ENCODE assay signal across 18 mouse cellular contexts in the genomic region with DNA sequence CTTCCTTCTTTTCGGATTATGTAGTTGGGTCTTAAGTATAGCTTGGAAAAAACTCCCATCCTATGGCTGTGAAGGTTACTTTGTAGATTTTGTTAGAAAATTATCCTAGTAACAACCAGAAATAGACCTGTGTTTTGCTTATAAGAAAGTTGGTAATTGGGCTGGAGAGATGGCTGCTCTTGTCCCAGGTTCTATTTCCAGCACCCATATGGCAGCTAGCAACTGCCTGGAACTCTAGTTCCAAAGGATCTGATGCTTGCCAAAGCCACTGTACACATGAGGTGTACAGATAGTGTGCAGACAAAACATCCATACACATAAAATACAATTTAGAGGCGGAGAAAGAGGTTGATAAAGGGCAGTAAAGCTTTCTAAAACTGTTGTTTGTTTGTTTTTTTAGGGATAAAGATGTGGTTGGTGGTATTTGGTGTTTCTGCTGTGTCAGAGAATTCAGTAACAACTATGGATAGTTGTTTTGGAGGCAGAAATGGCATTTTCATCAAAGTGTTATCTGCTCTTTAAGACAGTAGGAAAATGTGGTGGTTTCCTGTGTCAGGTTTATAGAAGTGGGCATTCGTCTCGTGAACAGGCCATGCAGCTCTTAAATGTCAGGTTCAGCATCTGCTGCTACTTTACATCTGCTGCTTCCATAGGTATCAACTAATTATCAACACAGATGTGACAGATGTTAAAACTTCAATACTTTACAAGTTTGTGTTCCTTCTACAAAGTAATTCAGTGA. TPM values are rescaled to one million over a fixed set of nuclear protein-coding genes. Genes with fewer than 3 reads are reported as not detected.
DNase-seq lines count a peak whose midpoint lies in the region; ATAC-seq and TF ChIP-seq lines count a peak whose summit lies in the region.
"Had no signal": no experiment of that assay in that cellular context is flagged by ENCODE, and none has a peak within 500 bp of the region (broad histone marks: within the 10 kb centered on the region; RNA-seq: fewer than 3 reads in every experiment).

No protein-coding gene starts in this region.

- no peaks in the 10 kb centered on the region for H3K9me3 ChIP-seq in forebrain, postnatal 0 days (ENCODE audit: low read length)
- H3K9me3 ChIP-seq in forebrain, embryonic 13.5 days (replicated peaks), result no peaks in the 10 kb centered on the region
- no peaks in the 10 kb centered on the region for H3K9me3 ChIP-seq in midbrain, embryonic 16.5 days (replicated peaks; ENCODE audit: control insufficient read depth, low read length, poor library complexity, severe bottlenecking)
- H3K9me3 ChIP-seq: embryonic facial prominence, embryonic 12.5 days; midbrain, embryonic 10.5 days had no signal

- no peak overlapping the region for H3K4me2 ChIP-seq in forebrain, postnatal 0 days (ENCODE audit: low read depth)
- H3K4me2 ChIP-seq in forebrain, embryonic 13.5 days, result no peak overlapping the region
- H3K4me2 ChIP-seq in midbrain, embryonic 16.5 days (ENCODE audit: low read length), result no peak overlapping the region
- H3K4me2 ChIP-seq: embryonic facial prominence, embryonic 12.5 days; liver, embryonic 11.5 days; lung, embryonic 14.5 days had no signal

- no peak for DNase-seq in forebrain, postnatal 0 days
- peak; percentile 30 for DNase-seq in left cerebral cortex, adult 11 months (ENCODE audit: low spot score)
- DNase-seq in left cerebral cortex, adult 2 months (ENCODE audit: extremely low spot score in 1 of 2, low spot score in 2 of 2), result no peak
- DNase-seq in right cerebral cortex, postnatal 25 days, result peak; percentile 27
- no peak for DNase-seq in lung, adult 2 months
- DNase-seq: cerebellum, adult 8-10 months; gastrocnemius, postnatal 14 days; kidney, adult 8-10 months; kidney, postnatal 14 days; lung, embryonic 14.5 days; lung, postnatal 36 days had no signal

- no peak for TF ChIP-seq POLR2A in lung, adult 2 months (IDR thresholded peaks at IDR 0.05; ENCODE audit: borderline replicate concordance, extremely low read depth, low read depth, low read length)

- TF ChIP-seq CTCF in forebrain, postnatal 0 days (IDR thresholded peaks at IDR 0.05; ENCODE audit: low read depth), result no peak
- no peak for TF ChIP-seq CTCF in left cerebral cortex, adult 2 months (IDR thresholded peaks at IDR 0.05)
- no peak for TF ChIP-seq CTCF in lung, adult 2 months (IDR thresholded peaks at IDR 0.05; ENCODE audit: insufficient read depth, low read length)

- H3K9ac ChIP-seq in forebrain, postnatal 0 days, result no peak overlapping the region
- no peak overlapping the region for H3K9ac ChIP-seq in forebrain, embryonic 13.5 days
- H3K9ac ChIP-seq in midbrain, embryonic 16.5 days (ENCODE audit: low read depth, low read length), result no peak overlapping the region
- H3K9ac ChIP-seq: embryonic facial prominence, embryonic 12.5 days; lung, embryonic 14.5 days had no signal

- H3K27me3 ChIP-seq in forebrain, postnatal 0 days (ENCODE audit: insufficient read depth, low read length), result no peaks in the 10 kb centered on the region
- no peaks in the 10 kb centered on the region for H3K27me3 ChIP-seq in forebrain, embryonic 13.5 days
- H3K27me3 ChIP-seq in midbrain, embryonic 16.5 days (ENCODE audit: control insufficient read depth, insufficient read depth, low read depth, low read length), result no peaks in the 10 kb centered on the region
- H3K27me3 ChIP-seq: embryonic facial prominence, embryonic 12.5 days had no signal

- ATAC-seq in forebrain, postnatal 0 days, result peak; percentile 48
- no peak for ATAC-seq in forebrain, embryonic 13.5 days
- ATAC-seq in common myeloid progenitor, adult 5-6 weeks (replicated peaks; ENCODE audit: low read depth, poor library complexity, severe bottlenecking), result 0 out of 2 replicates have a peak, but pooled peaks have one; percentile 8
- no peak for ATAC-seq in midbrain, embryonic 16.5 days
- ATAC-seq: forebrain, embryonic 16.5 days had no signal

- no peak overlapping the region for H3K27ac ChIP-seq in forebrain, postnatal 0 days (ENCODE audit: low read depth, low read length)
- no peak overlapping the region for H3K27ac ChIP-seq in forebrain, embryonic 13.5 days
- H3K27ac ChIP-seq in left cerebral cortex, adult 2 months, result no peak overlapping the region
- no peak overlapping the region for H3K27ac ChIP-seq in midbrain, embryonic 16.5 days (ENCODE audit: low read length)
- H3K27ac ChIP-seq: embryonic facial prominence, embryonic 12.5 days; midbrain, embryonic 10.5 days had no signal

- no peak overlapping the region for H3K4me3 ChIP-seq in forebrain, postnatal 0 days (ENCODE audit: low read depth, low read length)
- no peak overlapping the region for H3K4me3 ChIP-seq in forebrain, embryonic 13.5 days
- no peak overlapping the region for H3K4me3 ChIP-seq in left cerebral cortex, adult 2 months
- H3K4me3 ChIP-seq in midbrain, embryonic 16.5 days (ENCODE audit: low read depth, low read length), result no peak overlapping the region
- no peak overlapping the region for H3K4me3 ChIP-seq in lung, adult 2 months (replicated peaks; ENCODE audit: extremely low read depth, low read depth, low read length)
- H3K4me3 ChIP-seq: embryonic facial prominence, embryonic 12.5 days; midbrain, embryonic 10.5 days had no signal

- intact Hi-C loops in left cerebral cortex, adult 2 months (cut with DNase I), result loop anchor here (1.0 kb wide), 1 partner anchor 85 kb away; no protein-coding TSS in a partner anchor

- WGBS in forebrain, postnatal 0 days, result 85% methylated on average over 4 of the region's 4 CpGs
- WGBS in forebrain, embryonic 13.5 days, result 89% methylated on average over 4 of the region's 4 CpGs
- 92% methylated on average over 4 of the region's 4 CpGs for WGBS in midbrain, embryonic 16.5 days
- 72% methylated on average over 4 of the region's 4 CpGs for WGBS in lung, adult 2 months

- no peaks in the 10 kb centered on the region for H3K4me1 ChIP-seq in forebrain, postnatal 0 days (ENCODE audit: insufficient read depth)
- no peaks in the 10 kb centered on the region for H3K4me1 ChIP-seq in forebrain, embryonic 13.5 days
- 0 out of 2 replicates have a peak, but pooled peaks cover 2% of the 10 kb centered on the region for H3K4me1 ChIP-seq in midbrain, embryonic 16.5 days (ENCODE audit: control insufficient read depth, insufficient read depth, low read length)
- peaks cover 9% of the 10 kb centered on the region for H3K4me1 ChIP-seq in lung, adult 2 months (ENCODE audit: control insufficient read depth, insufficient read depth, low read length)
- H3K4me1 ChIP-seq: midbrain, embryonic 10.5 days had no signal

- peaks cover 24% of the 10 kb centered on the region for H3K36me3 ChIP-seq in forebrain, postnatal 0 days (ENCODE audit: insufficient read depth)
- H3K36me3 ChIP-seq in forebrain, embryonic 13.5 days (ENCODE audit: poor library complexity, severe bottlenecking), result peaks cover 41% of the 10 kb centered on the region
- peaks cover 10% of the 10 kb centered on the region; the same call in 1 of the 2 replicates for H3K36me3 ChIP-seq in midbrain, embryonic 16.5 days (ENCODE audit: control insufficient read depth, insufficient read depth, low read length)

RNA-seq across cellular contexts. Expression of gene Mapk1, which starts 32.1 kb away (rescaled TPM):
- total RNA-seq in forebrain, postnatal 0 days (2014; rRNA removed), result 189 and 231 TPM in 2 replicates
- polyA plus RNA-seq in forebrain, postnatal 0 days (2015; fragmentation: Nextera tagmentation; extraction: Ambion mirVana), result 165 and 207 TPM in 2 replicates
- polyA plus RNA-seq in forebrain, embryonic 13.5 days (2015; fragmentation: Nextera tagmentation; extraction: Ambion mirVana), result 172 and 177 TPM in 2 replicates
- 100 to 1,000 TPM; 442 to 445 TPM for total RNA-seq in left cerebral cortex, adult 2 months (2021)
- 139 and 173 TPM in 2 replicates for total RNA-seq in common myeloid progenitor, adult 5-6 weeks (2017)
- 182 and 189 TPM in 2 replicates for polyA plus RNA-seq in midbrain, embryonic 16.5 days (2015; fragmentation: Nextera tagmentation; extraction: Ambion mirVana)
- polyA plus RNA-seq in lung, adult 2 months (2012; rRNA removed), result 44.2 and 61.0 TPM in 2 replicates

RNA-seq across cellular contexts. Expression of gene Ypel1, which starts 54.2 kb away (rescaled TPM):
- total RNA-seq in forebrain, postnatal 0 days (2014; rRNA removed), result 76.7 and 103 TPM in 2 replicates
- 123 and 131 TPM in 2 replicates for polyA plus RNA-seq in forebrain, postnatal 0 days (2015; fragmentation: Nextera tagmentation; extraction: Ambion mirVana)
- polyA plus RNA-seq in forebrain, embryonic 13.5 days (2015; fragmentation: Nextera tagmentation; extraction: Ambion mirVana), result 145 and 151 TPM in 2 replicates
- total RNA-seq in left cerebral cortex, adult 2 months (2021), result 10 to 100 TPM; 36.4 to 40.6 TPM
- total RNA-seq in common myeloid progenitor, adult 5-6 weeks (2017), result 8.5 and 9.2 TPM in 2 replicates
- polyA plus RNA-seq in midbrain, embryonic 16.5 days (2015; fragmentation: Nextera tagmentation; extraction: Ambion mirVana), result 150 and 160 TPM in 2 replicates
- polyA plus RNA-seq in lung, adult 2 months (2012; rRNA removed), result 1.2 and 2.2 TPM in 2 replicates

Comparison
In these comparisons a context has a peak if more than half of its experiments do, and no peak if none do; other contexts are left out.
1. ATAC-seq: peak in forebrain, postnatal 0 days (single experiment) and common myeloid progenitor, adult 5-6 weeks (single experiment); none in forebrain, embryonic 13.5 days (single experiment) and midbrain, embryonic 16.5 days (single experiment).
2. DNase-seq: peak in left cerebral cortex, adult 11 months (single experiment) and right cerebral cortex, postnatal 25 days (single experiment); none in forebrain, postnatal 0 days (single experiment), left cerebral cortex, adult 2 months (0 of 2) and lung, adult 2 months (single experiment).
3. RNA of gene Ypel1, which starts 54.2 kb away (polyA plus RNA-seq): 150 to 160 TPM in midbrain, embryonic 16.5 days, 145 to 151 TPM in forebrain, embryonic 13.5 days and 123 to 131 TPM in forebrain, postnatal 0 days; 1.2 to 2.2 TPM in lung, adult 2 months; every median in the first group is over 10 times any median in the second.